Mouse (Mus musculus) G1E (cell line): Measurements from ENCODE around the gene Timp3.

Source experiments
- CTCF ChIP-seq: IDR thresholded peaks from 2 replicates; pipeline ENCODE4 v1.5.1; 2012; ENCODE audit warnings: low read depth, low read length, inconsistent platforms, mixed read lengths
- GATA1 ChIP-seq: IDR thresholded peaks from 2 replicates; pipeline ENCODE4 v1.6.1; 2012; ENCODE audit warnings: borderline replicate concordance, low read length, inconsistent platforms, mixed read lengths
- POLR2AphosphoS5 ChIP-seq: IDR thresholded peaks from 2 replicates; pipeline ENCODE4 v1.6.1; 2012; ENCODE audit warnings: low read depth, low read length, inconsistent platforms; ENCODE audit not compliant: insufficient replicate concordance
- TAL1 ChIP-seq: conservative IDR thresholded peaks from 2 replicates; pipeline ENCODE4 v1.6.1; 2012; ENCODE audit warnings: low read depth, low read length, inconsistent platforms, mixed read lengths

GRCm38 (mm10) chr10:86272826-86273225 is 27.3 kb upstream of the Timp3 start:
- TF ChIP-seq CTCF (no peak), TAL1 (no peak), POLR2AphosphoS5 (no peak), GATA1 (no peak)
